Mouse (Mus musculus): ENCODE results near the gene Serpina3i. TPM values are rescaled to one million over a fixed set of nuclear protein-coding genes. Genes with fewer than 3 reads are reported as not detected.

Serpina3i gene
- total and polyA plus RNA-seq, 2 experiments, result 0.04 to 0.46 TPM

DNA sequence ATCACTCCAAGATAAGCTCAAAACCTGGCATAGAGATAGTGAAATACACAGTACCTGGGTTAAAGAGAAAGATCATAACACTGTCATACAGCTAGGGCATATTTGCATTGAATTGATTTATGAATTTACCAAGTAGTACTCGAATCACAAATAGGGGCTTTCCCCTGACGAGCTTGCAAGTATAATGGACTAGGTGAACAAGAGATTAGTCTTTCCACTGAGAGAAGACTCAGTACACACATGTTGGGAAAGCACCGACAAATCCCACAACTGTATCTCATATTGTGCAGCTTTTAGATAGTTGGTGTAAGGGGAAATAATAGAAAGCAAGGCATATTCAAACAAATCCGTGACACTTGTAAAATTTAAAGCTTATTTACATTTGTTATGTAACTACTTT, 43.1 kb downstream of the Serpina3i start:
- no peak overlapping the region for H3K9ac ChIP-seq (ENCODE audit: low read depth, low read length)
- TF ChIP-seq CTCF (IDR thresholded peaks at IDR 0.05; ENCODE audit: low read depth, low read length) (no peak), POLR2A (IDR thresholded peaks at IDR 0.05; ENCODE audit: extremely low read depth, insufficient read depth, low read length) (no peak)
- H3K27ac ChIP-seq (replicated peaks; ENCODE audit: insufficient read depth, low read depth, low read length), result no peak overlapping the region
- H3K4me3 ChIP-seq (ENCODE audit: insufficient read depth, low read depth, low read length), result no peak overlapping the region
- no peak for DNase-seq (ENCODE audit: extremely low read depth, low read depth, low spot score)
- no peaks in the 10 kb centered on the region for H3K79me2 ChIP-seq (ENCODE audit: control insufficient read depth, insufficient read depth, low read length)
- H3K36me3 ChIP-seq (ENCODE audit: control insufficient read depth, insufficient read depth, low read length), result no peaks in the 10 kb centered on the region
- no peaks in the 10 kb centered on the region for H3K27me3 ChIP-seq (ENCODE audit: control insufficient read depth, insufficient read depth, low read length)
- no peaks in the 10 kb centered on the region for H3K4me1 ChIP-seq (ENCODE audit: control insufficient read depth, insufficient read depth, low read length)
- 78% methylated on average over 4 of the region's 4 CpGs for WGBS

DNA sequence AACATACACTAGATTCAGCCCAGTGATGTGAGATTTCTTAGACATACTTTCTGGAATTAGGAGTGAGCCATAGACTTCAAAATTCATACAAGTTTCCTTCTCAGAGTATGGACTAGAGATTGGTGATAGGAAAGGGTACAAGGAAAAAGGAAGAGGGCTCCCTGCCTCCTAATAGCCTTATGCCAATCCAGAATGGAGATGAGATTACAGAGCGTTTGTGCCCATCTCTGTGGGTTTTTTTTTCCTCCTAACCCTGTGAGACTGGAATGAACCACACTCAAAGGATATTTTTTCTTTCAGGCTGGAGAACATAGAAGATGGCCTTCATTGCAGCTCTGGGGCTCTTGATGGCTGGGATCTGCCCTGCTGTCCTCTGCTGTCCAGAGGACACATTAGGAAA, 51.3 kb downstream of the Serpina3i start, which contains the start of gene Serpina3j:
Gene Serpina3j (plus strand): TSS at position 301 of the 400 bp plus-strand sequence.
- no peak within 1 kb of the TSS for H3K9ac ChIP-seq (ENCODE audit: low read depth, low read length)
- H3K27ac ChIP-seq (replicated peaks; ENCODE audit: insufficient read depth, low read depth, low read length), result no peak within 1 kb of the TSS
- H3K79me2 ChIP-seq (ENCODE audit: control insufficient read depth, insufficient read depth, low read length), result no peaks in the 10 kb centered on the region
- TF ChIP-seq CTCF (IDR thresholded peaks at IDR 0.05; ENCODE audit: low read depth, low read length) (no peak), POLR2A (IDR thresholded peaks at IDR 0.05; ENCODE audit: extremely low read depth, insufficient read depth, low read length) (no peak)
- H3K4me3 ChIP-seq (ENCODE audit: insufficient read depth, low read depth, low read length), result no peak within 1 kb of the TSS
- H3K4me1 ChIP-seq (ENCODE audit: control insufficient read depth, insufficient read depth, low read length), result no peaks in the 10 kb centered on the region
- no peaks in the 10 kb centered on the region for H3K36me3 ChIP-seq (ENCODE audit: control insufficient read depth, insufficient read depth, low read length)
- WGBS, result 88% methylated on average over 1 of the region's 1 CpGs
- DNase-seq (ENCODE audit: extremely low read depth, low read depth, low spot score), result no peak
- H3K27me3 ChIP-seq (ENCODE audit: control insufficient read depth, insufficient read depth, low read length), result no peaks in the 10 kb centered on the region

Other genes starting within 250 kb of the Serpina3i start
- 0.18 and 0.34 TPM in 2 replicates for gene Serpina9, start 249.4 kb upstream of the Serpina3i start, total RNA-seq (2014; rRNA removed)
- gene Serpina9, start 249.4 kb upstream of the Serpina3i start, polyA plus RNA-seq (2012; rRNA removed), result 0.11 and 1.3 TPM in 2 replicates
- 0.20 and 3.6 TPM in 2 replicates for gene Serpina12, start 218.7 kb upstream of the Serpina3i start, total RNA-seq (2014; rRNA removed)
- gene Serpina12, start 218.7 kb upstream of the Serpina3i start, polyA plus RNA-seq (2012; rRNA removed), result 0.56 and 1.8 TPM in 2 replicates
- not detected in 2 replicates for gene Serpina5, start 162.0 kb upstream of the Serpina3i start, total RNA-seq (2014; rRNA removed)
- 0.04 TPM in 1 of 2 replicates, not detected in the other for gene Serpina5, start 162.0 kb upstream of the Serpina3i start, polyA plus RNA-seq (2012; rRNA removed)
- gene Serpina3a, start 150.4 kb upstream of the Serpina3i start, total RNA-seq (2014; rRNA removed), result not detected in 2 replicates
- gene Serpina3a, start 150.4 kb upstream of the Serpina3i start, polyA plus RNA-seq (2012; rRNA removed), result not detected in 2 replicates
- gene Serpina3b, start 135.1 kb upstream of the Serpina3i start, total RNA-seq (2014; rRNA removed), result 0.09 TPM in 1 of 2 replicates, not detected in the other
- not detected in 2 replicates for gene Serpina3b, start 135.1 kb upstream of the Serpina3i start, polyA plus RNA-seq (2012; rRNA removed)
- 0.20 TPM in 1 of 2 replicates, not detected in the other for gene Serpina3c, start 109.3 kb upstream of the Serpina3i start, total RNA-seq (2014; rRNA removed)
- gene Serpina3c, start 109.3 kb upstream of the Serpina3i start, polyA plus RNA-seq (2012; rRNA removed), result not detected in 2 replicates
- 2.9 TPM in 2 replicates for gene Serpina3f, start 48.6 kb upstream of the Serpina3i start, total RNA-seq (2014; rRNA removed)
- gene Serpina3f, start 48.6 kb upstream of the Serpina3i start, polyA plus RNA-seq (2012; rRNA removed), result 0.67 and 2.2 TPM in 2 replicates
- gene Serpina3g, start 26.9 kb upstream of the Serpina3i start, total RNA-seq (2014; rRNA removed), result 19.1 and 20.7 TPM in 2 replicates
- gene Serpina3g, start 26.9 kb upstream of the Serpina3i start, polyA plus RNA-seq (2012; rRNA removed), result 3.8 and 9.7 TPM in 2 replicates
- gene Serpina3j, start 51.4 kb downstream of the Serpina3i start, total RNA-seq (2014; rRNA removed), result not detected in 2 replicates
- gene Serpina3j, start 51.4 kb downstream of the Serpina3i start, polyA plus RNA-seq (2012; rRNA removed), result not detected in 2 replicates
- 10,536 and 14,457 TPM in 2 replicates for gene Serpina3k, start 75.4 kb downstream of the Serpina3i start, total RNA-seq (2014; rRNA removed)
- 2,986 and 3,416 TPM in 2 replicates for gene Serpina3k, start 75.4 kb downstream of the Serpina3i start, polyA plus RNA-seq (2012; rRNA removed)
- 623 and 783 TPM in 2 replicates for gene Serpina3m, start 75.4 kb downstream of the Serpina3i start, total RNA-seq (2014; rRNA removed)
- 260 and 302 TPM in 2 replicates for gene Serpina3m, start 75.4 kb downstream of the Serpina3i start, polyA plus RNA-seq (2012; rRNA removed)
- gene Serpina3n, start 143.6 kb downstream of the Serpina3i start, total RNA-seq (2014; rRNA removed), result 169 and 210 TPM in 2 replicates
- 377 and 464 TPM in 2 replicates for gene Serpina3n, start 143.6 kb downstream of the Serpina3i start, polyA plus RNA-seq (2012; rRNA removed)
- not detected in 2 replicates for gene Gsc, start 210.2 kb downstream of the Serpina3i start, total RNA-seq (2014; rRNA removed)
- not detected in 2 replicates for gene Gsc, start 210.2 kb downstream of the Serpina3i start, polyA plus RNA-seq (2012; rRNA removed)

Measured in liver, adult 2 months (tissue).